Mouse (Mus musculus) liver, postnatal 0 days (tissue): ENCODE data around the gene Pmp22.

Source experiments
- CTCF ChIP-seq: sonication (generic); IDR thresholded peaks from 2 replicates; pipeline ENCODE4 v1.5.1; 2016; ENCODE audit warnings: antibody characterized with exemption, low read depth
- EP300 ChIP-seq: IDR thresholded peaks from 2 replicates; pipeline ENCODE4 v1.6.1; 2016; ENCODE audit warnings: antibody characterized with exemption, low read depth, mild to moderate bottlenecking

- no peak for TF ChIP-seq CTCF
- TF ChIP-seq EP300: no peak
These were observed 6.5 kb upstream of the Pmp22 start for GRCm38 (mm10) chr11:63122249-63122648.
